Mouse (Mus musculus) kidney, embryonic 15.5 days (tissue): Measurements from ENCODE around the gene Mob1b. TPM values are rescaled to one million over a fixed set of nuclear protein-coding genes. Genes with fewer than 3 reads are reported as not detected.

Experiments used
- ATAC-seq: fragments of 200-750 bp; cut with Nextera tagmentation; replicated peaks from 2 replicates; pipeline ENCODE4 v1.8.0; 2017; ENCODE audit warnings: moderate TSS enrichment; ENCODE audit not compliant: low FRiP score
- H3K27ac ChIP-seq: fragments of 300-500 bp; sonication (generic); 2 replicates; pipeline ENCODE4 v1.5.1; 2015; ENCODE audit warnings: mild to moderate bottlenecking, inconsistent platforms
- H3K27me3 ChIP-seq: fragments of 300-500 bp; sonication (generic); 2 replicates; pipeline ENCODE4 v1.6.1; 2015; ENCODE audit warnings: inconsistent platforms
- H3K36me3 ChIP-seq: fragments of 300-500 bp; sonication (generic); 2 replicates; pipeline ENCODE4 v1.6.1; 2015; ENCODE audit warnings: inconsistent platforms
- H3K4me1 ChIP-seq: fragments of 300-500 bp; sonication (generic); 2 replicates; pipeline ENCODE4 v1.6.1; 2015; ENCODE audit warnings: inconsistent platforms
- H3K4me2 ChIP-seq: fragments of 300-500 bp; sonication (generic); 2 replicates; pipeline ENCODE4 v1.6.1; 2015; ENCODE audit warnings: moderate library complexity, mild to moderate bottlenecking, inconsistent platforms
- H3K4me3 ChIP-seq: fragments of 300-500 bp; sonication (generic); replicated peaks from 2 replicates; pipeline ENCODE4 v1.5.1; 2015; ENCODE audit warnings: mild to moderate bottlenecking, inconsistent platforms
- H3K9ac ChIP-seq: fragments of 300-500 bp; sonication (generic); 2 replicates; pipeline ENCODE4 v1.6.1; 2015; ENCODE audit warnings: mild to moderate bottlenecking, inconsistent platforms
- H3K9me3 ChIP-seq: fragments of 300-500 bp; sonication (generic); replicated peaks from 2 replicates; pipeline ENCODE4 v1.6.1; 2016; ENCODE audit warnings: inconsistent platforms
- WGBS: fragments of 180-500 bp; shearing (Covaris S2); methylation state at CpG from one replicate; pipeline ENCODE4 v1.1.7; 2015; ENCODE audit warnings: mixed read lengths; 5-methylcytosine and 5-hydroxymethylcytosine counted together
- polyA plus RNA-seq: library from polyadenylated mRNA; unstranded; fragments of >200 nt; fragmentation: Nextera tagmentation; extraction: Ambion mirVana; gene quantifications from 2 replicates; pipeline ENCODE4 v1.2.1, GENCODE M21; 2015

Gene Mob1b
- polyA plus RNA-seq, 1 experiment from 2014 or later: 10.1 TPM

DNA sequence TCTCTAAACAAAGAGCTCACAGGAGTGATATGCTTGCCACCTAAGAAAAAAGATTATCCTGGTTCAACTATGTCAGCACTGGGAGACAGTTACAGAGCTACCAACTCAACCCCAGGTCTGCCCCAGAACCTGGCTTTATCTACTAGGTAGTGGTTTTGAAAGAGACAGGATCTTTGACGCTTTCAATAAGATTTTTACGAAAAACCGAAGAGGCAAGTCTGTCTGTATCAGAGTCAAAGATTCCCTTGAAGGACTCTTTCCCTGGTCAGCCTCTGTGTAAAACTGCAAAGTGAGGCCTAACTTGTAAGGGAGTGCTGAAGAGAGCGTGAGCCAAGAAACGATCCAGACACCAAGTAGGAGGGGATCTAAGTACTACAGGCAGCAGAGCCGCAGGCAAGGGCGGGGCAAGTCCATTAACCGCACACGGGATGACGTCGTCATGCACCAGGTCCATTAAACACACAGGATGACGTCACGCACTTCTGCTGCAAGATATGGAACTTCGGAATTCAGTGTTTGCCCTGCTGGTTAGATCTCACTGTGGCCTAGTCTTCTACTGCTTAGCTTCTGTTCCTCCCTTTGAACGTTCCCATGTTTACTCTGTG lies 32.0 kb upstream of the Mob1b start:
- Histone ChIP-seq H3K27ac (no peak overlapping the region), H3K9ac (no peak overlapping the region), H3K4me2 (no peak overlapping the region), H3K27me3 (peaks cover 23% of the 10 kb centered on the region), H3K9me3 (no peaks in the 10 kb centered on the region), H3K4me1 (no peaks in the 10 kb centered on the region), H3K4me3 (no peak overlapping the region), H3K36me3 (no peaks in the 10 kb centered on the region)
- ATAC-seq: 0 out of 2 replicates have a peak, but pooled peaks have one; percentile 42
- 73% methylated on average over 15 of the region's 15 CpGs for WGBS

DNA sequence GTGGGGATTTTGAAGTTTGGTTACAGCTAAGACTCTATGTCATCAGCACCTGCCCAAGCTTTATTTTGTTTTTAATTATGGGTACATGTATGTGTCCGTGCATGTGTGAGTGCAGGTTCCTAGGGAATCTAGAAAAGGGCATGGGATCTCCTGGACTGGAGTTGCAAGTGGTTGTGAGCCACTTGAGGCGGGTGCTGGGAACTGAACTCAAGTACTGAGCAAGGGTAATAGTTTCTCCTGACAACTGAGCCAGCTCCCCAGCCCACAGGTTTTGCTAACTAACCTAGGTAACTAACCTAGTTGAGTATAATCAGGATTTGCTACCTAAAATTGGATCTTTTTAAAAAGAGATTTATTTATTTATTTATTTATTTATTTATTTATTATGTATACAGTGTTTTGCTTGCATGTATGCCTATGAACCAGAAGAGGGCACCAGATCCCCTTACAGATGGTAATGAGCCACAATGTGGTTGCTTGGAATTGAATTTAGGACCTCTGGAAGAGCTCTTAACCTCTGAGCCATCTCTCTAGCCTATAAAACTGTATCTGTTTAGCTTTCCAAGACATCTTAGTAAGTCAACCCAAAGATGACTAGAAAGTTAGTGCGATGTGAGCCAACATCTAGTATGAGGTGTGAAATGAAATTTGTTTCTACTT lies 31.2 kb upstream of the Mob1b start:
- 0 out of 2 replicates have a peak, but pooled peaks have one; percentile 25 for ATAC-seq

DNA sequence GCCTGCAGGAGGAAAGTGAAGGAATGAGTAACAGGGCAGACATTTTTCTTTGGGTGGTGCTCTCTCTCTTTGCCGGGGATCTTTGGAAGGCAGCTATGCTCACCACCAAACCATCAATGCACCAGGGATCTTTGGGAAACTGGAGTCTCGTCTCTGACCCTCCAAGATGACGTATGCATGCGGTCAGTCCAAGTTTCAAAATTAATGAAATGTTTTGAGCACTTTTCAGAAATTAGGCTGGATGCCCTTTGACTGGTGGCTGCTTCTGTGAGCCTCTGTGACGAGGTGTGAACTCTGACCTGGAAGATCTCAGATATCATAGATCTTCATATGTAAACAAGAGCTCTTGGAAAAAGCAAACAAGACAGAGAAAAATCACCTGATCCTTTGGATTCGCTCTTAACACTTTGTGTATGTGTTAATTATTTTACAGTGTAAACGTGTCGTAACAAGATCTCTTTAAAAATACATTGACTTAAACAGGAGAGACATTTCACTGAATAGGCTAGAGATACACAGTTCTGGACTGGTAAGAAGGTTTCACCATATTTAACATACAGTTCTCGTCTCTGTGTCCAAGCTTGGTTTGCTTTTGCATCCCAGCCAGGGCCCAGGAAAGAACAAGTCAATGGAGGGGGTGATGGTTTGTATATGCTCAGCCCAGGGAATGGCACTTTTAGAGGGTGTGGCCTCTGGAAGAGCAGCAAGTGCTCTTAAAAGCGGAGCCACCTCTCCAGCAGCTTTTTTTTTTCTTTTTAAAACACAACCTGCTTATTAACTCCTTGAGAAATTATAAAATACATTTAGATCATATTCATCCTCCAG lies 29.8 kb upstream of the Mob1b start:
- no peak overlapping the region for H3K4me2 ChIP-seq
- H3K27me3 ChIP-seq: peaks cover 3% of the 10 kb centered on the region
- H3K9ac ChIP-seq: no peak overlapping the region
- no peaks in the 10 kb centered on the region for H3K9me3 ChIP-seq
- H3K27ac ChIP-seq: no peak overlapping the region
- no peak for ATAC-seq
- H3K4me3 ChIP-seq: no peak overlapping the region
- no peaks in the 10 kb centered on the region for H3K4me1 ChIP-seq
- H3K36me3 ChIP-seq: no peaks in the 10 kb centered on the region
- WGBS: 53% methylated on average over 10 of the region's 10 CpGs

More for the DNA sequence above, 31.2 kb upstream of the Mob1b start:
- 76% methylated on average over 3 of the region's 3 CpGs for WGBS
- H3K36me3 ChIP-seq: no peaks in the 10 kb centered on the region
- H3K4me2 ChIP-seq: no peak overlapping the region
- H3K9me3 ChIP-seq: no peaks in the 10 kb centered on the region
- H3K4me3 ChIP-seq: no peak overlapping the region
- no peak overlapping the region for H3K27ac ChIP-seq
- H3K4me1 ChIP-seq: no peaks in the 10 kb centered on the region
- H3K9ac ChIP-seq: no peak overlapping the region
- H3K27me3 ChIP-seq: peaks cover 18% of the 10 kb centered on the region

DNA sequence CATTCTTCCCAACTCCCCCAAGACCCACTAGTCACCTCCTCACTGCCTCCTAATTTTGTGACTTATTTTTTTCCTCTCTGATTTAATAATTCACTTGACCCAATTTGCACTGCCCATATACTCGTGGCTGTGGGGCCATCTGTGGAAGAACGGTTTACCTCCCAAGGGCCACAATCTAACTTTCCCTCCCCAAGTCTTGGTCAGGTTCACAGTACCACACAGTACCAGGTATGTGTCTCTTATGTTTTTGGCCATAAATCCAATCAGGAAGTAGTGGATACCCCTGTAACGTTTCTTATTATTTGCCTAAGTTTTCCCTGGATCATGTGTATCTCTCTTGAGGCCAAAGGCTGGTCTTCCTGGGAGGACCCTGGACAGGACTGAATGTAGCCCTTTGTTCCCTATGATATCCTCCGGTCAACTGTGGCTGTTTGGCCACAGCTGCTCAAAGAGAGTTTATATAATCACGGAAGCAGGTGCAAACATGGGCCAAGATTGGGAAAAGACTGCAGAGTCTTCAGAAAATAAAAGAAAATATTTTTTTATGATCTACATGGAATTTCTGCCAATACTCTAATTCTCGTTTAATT lies 29.1 kb upstream of the Mob1b start:
- WGBS: 70% methylated on average over 6 of the region's 6 CpGs
- no peak overlapping the region for H3K9ac ChIP-seq
- no peak overlapping the region for H3K4me2 ChIP-seq
- no peaks in the 10 kb centered on the region for H3K36me3 ChIP-seq
- H3K4me1 ChIP-seq: no peaks in the 10 kb centered on the region
- no peak for ATAC-seq
- H3K4me3 ChIP-seq: no peak overlapping the region
- H3K9me3 ChIP-seq: no peaks in the 10 kb centered on the region
- H3K27me3 ChIP-seq: no peaks in the 10 kb centered on the region
- H3K27ac ChIP-seq: no peak overlapping the region

DNA sequence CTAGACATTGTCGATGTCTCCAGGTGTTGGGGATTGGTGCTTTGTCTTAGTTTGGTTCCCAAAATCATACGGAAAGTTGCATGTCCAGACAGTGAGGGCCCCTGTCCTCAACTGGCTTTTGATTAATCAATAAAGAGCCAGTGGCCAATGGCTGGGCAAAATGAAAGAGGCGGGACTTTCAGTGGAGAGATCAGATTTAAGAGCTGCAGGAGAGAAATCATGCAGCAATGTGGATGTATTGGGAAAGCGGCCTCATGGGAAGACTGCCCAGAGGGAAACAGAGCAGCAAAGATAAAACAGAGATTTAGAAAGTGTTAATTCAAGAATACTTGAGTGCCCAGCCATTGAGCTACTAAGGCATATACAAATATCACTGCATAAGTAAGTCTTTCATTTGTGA lies 28.1 kb upstream of the Mob1b start:
- no peak overlapping the region for H3K4me3 ChIP-seq
- no peaks in the 10 kb centered on the region for H3K36me3 ChIP-seq
- WGBS: 93% methylated on average over 4 of the region's 4 CpGs
- H3K27me3 ChIP-seq: no peaks in the 10 kb centered on the region
- no peak overlapping the region for H3K4me2 ChIP-seq
- no peak for ATAC-seq
- no peak overlapping the region for H3K9ac ChIP-seq
- H3K4me1 ChIP-seq: no peaks in the 10 kb centered on the region
- no peaks in the 10 kb centered on the region for H3K9me3 ChIP-seq
- no peak overlapping the region for H3K27ac ChIP-seq

DNA sequence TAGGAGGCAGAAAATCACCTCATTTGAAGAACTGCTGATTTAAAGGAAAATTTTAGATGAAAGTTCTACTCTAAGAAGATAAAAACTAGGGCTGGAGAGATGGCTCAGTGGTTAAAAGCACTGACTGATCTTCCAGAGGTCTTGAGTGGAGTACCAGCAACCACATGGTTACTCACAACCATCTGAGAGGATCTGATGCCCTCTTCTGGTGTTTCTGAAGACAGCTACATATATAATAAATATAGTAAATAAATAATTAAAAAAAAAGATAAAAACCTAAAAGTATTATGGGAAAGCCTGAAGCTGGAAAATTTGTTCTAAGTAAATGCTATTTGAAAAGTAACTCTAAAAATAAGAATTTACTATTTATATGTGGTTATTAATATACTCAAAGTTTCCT lies 27.6 kb upstream of the Mob1b start:
- no peaks in the 10 kb centered on the region for H3K9me3 ChIP-seq
- no peak overlapping the region for H3K4me3 ChIP-seq
- H3K36me3 ChIP-seq: no peaks in the 10 kb centered on the region
- H3K27ac ChIP-seq: no peak overlapping the region
- ATAC-seq: no peak
- no peaks in the 10 kb centered on the region for H3K4me1 ChIP-seq
- H3K9ac ChIP-seq: no peak overlapping the region
- no peak overlapping the region for H3K4me2 ChIP-seq
- H3K27me3 ChIP-seq: no peaks in the 10 kb centered on the region

DNA sequence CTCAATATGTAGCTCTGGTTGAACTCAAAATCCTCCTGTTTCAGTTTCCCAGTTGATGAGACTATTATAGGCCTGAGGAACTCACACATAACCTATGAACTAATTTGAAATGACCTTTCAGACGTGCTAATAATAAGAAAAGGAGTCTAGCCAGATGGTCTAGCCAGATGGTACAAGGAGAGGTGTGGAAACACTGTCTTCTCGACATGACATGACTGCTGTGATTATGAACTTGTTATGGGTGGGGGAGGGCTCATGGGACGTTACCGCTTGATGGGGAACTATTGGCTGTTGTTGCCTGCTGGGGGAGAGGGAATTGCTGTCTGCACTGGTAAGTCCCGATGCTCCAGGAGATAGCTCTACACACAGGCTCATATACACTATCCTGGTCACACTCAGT lies 23.4 kb upstream of the Mob1b start:
- H3K36me3 ChIP-seq: no peaks in the 10 kb centered on the region
- WGBS: 83% methylated on average over 5 of the region's 5 CpGs
- no peak overlapping the region for H3K9ac ChIP-seq
- no peak overlapping the region for H3K4me3 ChIP-seq
- H3K27ac ChIP-seq: no peak overlapping the region
- H3K9me3 ChIP-seq: no peaks in the 10 kb centered on the region
- no peak overlapping the region for H3K4me2 ChIP-seq
- H3K27me3 ChIP-seq: no peaks in the 10 kb centered on the region
- H3K4me1 ChIP-seq: no peaks in the 10 kb centered on the region
- no peak for ATAC-seq

DNA sequence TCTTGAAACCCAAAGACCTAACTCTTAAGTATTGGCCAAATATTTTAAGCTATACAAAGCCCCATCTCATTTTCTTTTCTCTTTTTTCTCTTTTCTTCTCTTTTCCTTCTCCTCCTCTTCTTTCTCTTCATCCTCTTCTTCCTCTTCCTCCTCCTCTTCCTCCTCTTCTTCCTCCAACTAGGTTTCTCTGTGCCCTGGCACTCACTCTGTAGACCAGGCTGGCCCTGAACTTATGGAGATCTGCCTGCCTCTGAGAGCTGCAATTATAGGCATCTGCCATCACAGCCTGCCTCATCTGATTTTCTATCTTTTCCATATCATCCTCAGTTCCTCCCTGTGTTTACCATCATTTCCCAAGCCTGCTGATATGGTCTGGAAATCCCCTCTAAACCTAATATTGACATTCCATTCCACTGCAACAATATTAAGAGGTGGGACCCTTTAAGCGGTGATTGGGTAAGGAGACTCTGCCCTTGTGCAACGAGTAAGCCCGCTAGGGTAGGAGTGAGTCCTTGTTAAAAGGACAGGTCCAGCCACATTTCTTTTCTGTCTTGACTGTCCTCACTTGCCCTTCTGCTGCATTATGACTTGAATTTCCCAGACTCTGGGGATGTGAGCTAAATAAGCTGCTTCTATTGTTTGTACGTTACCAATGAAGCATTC lies 21.3 kb upstream of the Mob1b start:
- H3K4me1 ChIP-seq: no peaks in the 10 kb centered on the region
- no peaks in the 10 kb centered on the region for H3K36me3 ChIP-seq
- H3K4me2 ChIP-seq: no peak overlapping the region
- no peak overlapping the region for H3K27ac ChIP-seq
- ATAC-seq: no peak
- no peak overlapping the region for H3K9ac ChIP-seq
- 85% methylated on average over 4 of the region's 4 CpGs for WGBS
- no peak overlapping the region for H3K4me3 ChIP-seq
- no peaks in the 10 kb centered on the region for H3K9me3 ChIP-seq
- no peaks in the 10 kb centered on the region for H3K27me3 ChIP-seq

DNA sequence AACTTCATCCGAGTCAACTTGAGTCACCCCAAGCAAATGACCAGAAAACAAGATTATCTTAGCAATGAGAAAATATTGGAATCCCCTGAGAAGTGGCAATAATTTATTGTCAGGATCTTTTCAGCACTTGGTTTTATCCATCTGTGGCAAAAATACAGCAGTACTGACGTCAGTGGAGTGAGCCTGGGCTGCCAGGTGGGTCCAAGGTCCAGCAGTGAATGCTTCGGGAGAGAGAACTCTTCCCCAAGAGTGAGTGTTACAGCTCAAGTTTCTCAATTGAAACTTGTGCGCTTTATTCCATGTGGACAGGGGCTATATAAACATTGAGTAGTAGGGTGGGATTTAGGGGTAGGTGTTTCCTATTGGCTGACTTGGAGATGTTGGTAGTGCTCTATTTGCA lies 18.6 kb upstream of the Mob1b start:
- ATAC-seq: no peak; the same call in 1 of the 2 replicates
- H3K27me3 ChIP-seq: no peaks in the 10 kb centered on the region
- H3K36me3 ChIP-seq: no peaks in the 10 kb centered on the region
- no peak overlapping the region for H3K27ac ChIP-seq
- H3K9me3 ChIP-seq: no peaks in the 10 kb centered on the region
- no peak overlapping the region for H3K4me3 ChIP-seq
- H3K4me2 ChIP-seq: no peak overlapping the region
- no peak overlapping the region for H3K9ac ChIP-seq
- 61% methylated on average over 4 of the region's 4 CpGs for WGBS
- H3K4me1 ChIP-seq: no peaks in the 10 kb centered on the region

DNA sequence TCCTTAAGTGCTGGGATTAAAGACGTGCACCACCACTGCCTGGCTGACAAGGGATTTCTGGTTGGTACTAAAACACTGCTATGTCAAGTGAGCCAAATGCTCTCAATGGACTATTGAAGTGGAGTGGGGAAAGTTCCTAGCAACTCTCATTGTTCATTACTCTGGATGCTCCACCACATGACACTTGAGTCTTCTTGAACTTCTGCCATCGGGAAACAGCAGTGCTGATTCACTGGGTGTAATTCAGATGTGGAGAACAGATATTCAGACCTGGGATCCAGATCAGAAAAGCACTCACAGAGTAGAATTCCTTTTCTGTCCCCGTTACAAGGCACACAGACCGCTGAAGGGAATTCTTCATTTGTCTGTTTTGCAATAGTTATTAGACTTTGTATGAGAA lies 17.1 kb upstream of the Mob1b start:
- WGBS: 82% methylated on average over 4 of the region's 4 CpGs
- no peak overlapping the region for H3K4me2 ChIP-seq
- no peaks in the 10 kb centered on the region for H3K36me3 ChIP-seq
- no peaks in the 10 kb centered on the region for H3K4me1 ChIP-seq
- ATAC-seq: no peak
- no peak overlapping the region for H3K4me3 ChIP-seq
- no peak overlapping the region for H3K9ac ChIP-seq
- no peak overlapping the region for H3K27ac ChIP-seq
- H3K27me3 ChIP-seq: no peaks in the 10 kb centered on the region
- no peaks in the 10 kb centered on the region for H3K9me3 ChIP-seq

DNA sequence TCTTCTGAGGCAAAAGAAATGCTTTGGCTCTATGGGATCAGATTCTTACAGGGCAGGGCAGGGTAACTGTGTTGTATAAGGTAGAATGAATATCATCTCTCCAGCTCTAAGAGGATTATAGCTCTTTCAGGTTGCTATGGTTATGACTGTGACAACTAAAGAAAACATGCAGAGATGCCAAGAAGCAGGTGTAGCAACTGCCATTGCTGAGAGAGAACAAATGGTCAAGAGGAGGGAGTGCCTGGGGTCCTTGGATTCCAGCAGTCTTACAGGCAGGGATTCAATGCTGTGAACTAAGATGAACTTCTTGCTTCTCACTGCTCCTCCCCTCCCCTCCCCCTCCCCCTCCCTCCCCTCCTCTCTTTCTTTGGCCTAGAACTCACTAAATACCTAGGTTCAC lies 9.5 kb upstream of the Mob1b start:
- Histone ChIP-seq H3K27me3 (no peaks in the 10 kb centered on the region), H3K27ac (no peak overlapping the region), H3K9me3 (no peaks in the 10 kb centered on the region), H3K4me3 (no peak overlapping the region), H3K36me3 (no peaks in the 10 kb centered on the region), H3K4me2 (no peak overlapping the region), H3K4me1 (no peaks in the 10 kb centered on the region), H3K9ac (no peak overlapping the region)
- ATAC-seq: no peak
